Comparison of ENCODE assay signal across 9 mouse cellular contexts in genomic region chr2:31887030-31887429, GRCm38 (mm10). TPM values are rescaled to one million over a fixed set of nuclear protein-coding genes. Genes with fewer than 3 reads are reported as not detected.
DNase-seq lines count a peak whose midpoint lies in the region; ATAC-seq and TF ChIP-seq lines count a peak whose summit lies in the region.
"Had no signal": no experiment of that assay in that cellular context is flagged by ENCODE, and none has a peak within 500 bp of the region (broad histone marks: within the 10 kb centered on the region; RNA-seq: fewer than 3 reads in every experiment).

TSS of gene Lamc3 (plus strand) at chr2:31887291.

- H3K36me3 ChIP-seq in embryonic facial prominence, embryonic 11.5 days (replicated peaks; ENCODE audit: control insufficient read depth, insufficient read depth, low read depth, low read length), result no peaks in the 10 kb centered on the region
- no peaks in the 10 kb centered on the region for H3K36me3 ChIP-seq in heart, postnatal 0 days (replicated peaks; ENCODE audit: control insufficient read depth, insufficient read depth, low read length)
- H3K36me3 ChIP-seq in stomach, embryonic 15.5 days, result no peaks in the 10 kb centered on the region
- H3K36me3 ChIP-seq: G1E had no signal

- no peak within 1 kb of the TSS for H3K27ac ChIP-seq in layer of hippocampus, adult 2 months
- H3K27ac ChIP-seq in embryonic facial prominence, embryonic 11.5 days (replicated peaks; ENCODE audit: low read depth, low read length), result no peak within 1 kb of the TSS
- no peak within 1 kb of the TSS for H3K27ac ChIP-seq in heart, postnatal 0 days (ENCODE audit: low read depth)
- H3K27ac ChIP-seq in stomach, embryonic 15.5 days, result no peak within 1 kb of the TSS

- peak within 1 kb of the TSS; percentile 15; the same call in 1 of the 2 replicates for H3K9ac ChIP-seq in embryonic facial prominence, embryonic 11.5 days (replicated peaks; ENCODE audit: low read length)
- H3K9ac ChIP-seq in heart, postnatal 0 days (replicated peaks; ENCODE audit: low read depth, low read length), result no peak within 1 kb of the TSS
- H3K9ac ChIP-seq in stomach, embryonic 15.5 days, result no peak within 1 kb of the TSS

- TF ChIP-seq CTCF in layer of hippocampus, adult 2 months (conservative IDR thresholded peaks at IDR 0.05), result peak; percentile 70
- peak; percentile 61 for TF ChIP-seq CTCF in heart, postnatal 0 days (IDR thresholded peaks at IDR 0.05; ENCODE audit: low read depth)

- DNase-seq in layer of hippocampus, adult 2 months (ENCODE audit: low spot score in 2 of 2), result no peak
- no peak for DNase-seq in layer of hippocampus, adult 9-10 months (ENCODE audit: low spot score)
- DNase-seq in embryonic facial prominence, embryonic 11.5 days (ENCODE audit: low spot score), result peak; percentile 66
- DNase-seq in heart, postnatal 0 days (ENCODE audit: low spot score), result no peak
- peak; percentile 80 to 85 for DNase-seq in kidney, postnatal 25 days

- peaks cover 33% of the 10 kb centered on the region for H3K27me3 ChIP-seq in embryonic facial prominence, embryonic 11.5 days (ENCODE audit: control insufficient read depth, insufficient read depth, low read length)
- H3K27me3 ChIP-seq in heart, postnatal 0 days (ENCODE audit: control insufficient read depth, insufficient read depth, low read length), result peaks cover 86% of the 10 kb centered on the region
- peaks cover 56% of the 10 kb centered on the region for H3K27me3 ChIP-seq in stomach, embryonic 15.5 days (replicated peaks)

- H3K4me1 ChIP-seq in embryonic facial prominence, embryonic 11.5 days (ENCODE audit: control insufficient read depth, insufficient read depth, low read length), result no peaks in the 10 kb centered on the region
- H3K4me1 ChIP-seq in heart, postnatal 0 days (ENCODE audit: control insufficient read depth, insufficient read depth), result no peaks in the 10 kb centered on the region
- peaks cover 12% of the 10 kb centered on the region for H3K4me1 ChIP-seq in stomach, embryonic 15.5 days

- peak within 1 kb of the TSS; percentile 36 for H3K4me3 ChIP-seq in layer of hippocampus, adult 2 months
- H3K4me3 ChIP-seq in embryonic facial prominence, embryonic 11.5 days (ENCODE audit: low read depth, low read length), result peak within 1 kb of the TSS; percentile 7; the same call in 1 of the 2 replicates
- peak within 1 kb of the TSS; percentile 9; the same call in 1 of the 2 replicates for H3K4me3 ChIP-seq in heart, postnatal 0 days (ENCODE audit: low read depth, low read length)
- peak within 1 kb of the TSS; percentile 23 for H3K4me3 ChIP-seq in stomach, embryonic 15.5 days (replicated peaks)

- H3K9me3 ChIP-seq in embryonic facial prominence, embryonic 11.5 days (replicated peaks; ENCODE audit: control insufficient read depth, low read length), result no peaks in the 10 kb centered on the region
- no peaks in the 10 kb centered on the region for H3K9me3 ChIP-seq in heart, postnatal 0 days (replicated peaks; ENCODE audit: control insufficient read depth, low read length)
- H3K9me3 ChIP-seq in stomach, embryonic 15.5 days, result no peaks in the 10 kb centered on the region
- H3K9me3 ChIP-seq: G1E had no signal

- peak; percentile 26; the same call in 1 of the 2 replicates for ATAC-seq in embryonic facial prominence, embryonic 11.5 days (replicated peaks; ENCODE audit: insufficient number of reproducible peaks, low FRiP score, low TSS enrichment, low read depth)
- ATAC-seq in heart, postnatal 0 days (ENCODE audit: insufficient read depth, low read depth), result no peak
- ATAC-seq in megakaryocyte progenitor cell, adult 5-6 weeks (replicated peaks; ENCODE audit: poor library complexity), result peak; percentile 72
- ATAC-seq in stomach, embryonic 15.5 days (ENCODE audit: insufficient read depth, low FRiP score, low read depth), result peak; percentile 41; the same call in 1 of the 2 replicates
- no peak for ATAC-seq in monocyte, adult 5-6 weeks (replicated peaks; ENCODE audit: insufficient number of reproducible peaks, low FRiP score, low TSS enrichment, poor library complexity, severe bottlenecking)

- peak within 1 kb of the TSS; percentile 31 for H3K4me2 ChIP-seq in embryonic facial prominence, embryonic 11.5 days (ENCODE audit: low read depth, low read length)
- H3K4me2 ChIP-seq in heart, postnatal 0 days (ENCODE audit: low read depth, low read length), result 0 out of 2 replicates have a peak within 1 kb of the TSS, but pooled peaks have one; percentile 11
- H3K4me2 ChIP-seq in stomach, embryonic 15.5 days, result peak within 1 kb of the TSS; percentile 56

- TF ChIP-seq EP300 in heart, postnatal 0 days (IDR thresholded peaks at IDR 0.05; ENCODE audit: low read depth), result no peak

- 6% methylated on average over 26 of the region's 26 CpGs for WGBS in embryonic facial prominence, embryonic 11.5 days
- WGBS in heart, postnatal 0 days, result 8% methylated on average over 26 of the region's 26 CpGs
- 6% methylated on average over 26 of the region's 26 CpGs for WGBS in stomach, embryonic 15.5 days

RNA-seq across cellular contexts. Expression of gene Lamc3, which starts in this region (rescaled TPM):
- total RNA-seq in layer of hippocampus, adult 2 months (2021), result 1 to 10 TPM; 6.3 to 7.8 TPM
- 0.84 and 1.2 TPM in 2 replicates for polyA plus RNA-seq in embryonic facial prominence, embryonic 11.5 days (2014; fragmentation: Nextera tagmentation; extraction: Ambion mirVana)
- total RNA-seq in heart, postnatal 0 days (2014; rRNA removed; ENCODE audit: low replicate concordance), result 0.65 and 1.8 TPM in 2 replicates
- polyA plus RNA-seq in heart, postnatal 0 days (2015; fragmentation: Nextera tagmentation; extraction: Ambion mirVana), result 0.14 and 0.16 TPM in 2 replicates
- not detected in 2 replicates for total RNA-seq in megakaryocyte progenitor cell, adult 5-6 weeks (2015)
- not detected in 2 replicates for total RNA-seq in megakaryocyte progenitor cell, adult 5-6 weeks (2017)
- 0.64 and 0.76 TPM in 2 replicates for polyA plus RNA-seq in stomach, embryonic 15.5 days (2015; fragmentation: Nextera tagmentation; extraction: Ambion mirVana)
- total RNA-seq in monocyte, adult 5-6 weeks (2017), result not detected in 3 replicates
- total RNA-seq: G1E had no signal
- polyA plus RNA-seq: G1E had no signal

Comparison
In these comparisons a context has a peak if more than half of its experiments do, and no peak if none do; other contexts are left out.
1. Peak in ATAC-seq in megakaryocyte progenitor cell, adult 5-6 weeks; RNA of the gene not detected or under 1 TPM.
2. Peak in ATAC-seq, H3K4me3 ChIP-seq and H3K4me2 ChIP-seq in stomach, embryonic 15.5 days; RNA of the gene not detected or under 1 TPM.
3. DNase-seq: peak in embryonic facial prominence, embryonic 11.5 days (single experiment) and kidney, postnatal 25 days (2 of 2); none in layer of hippocampus, adult 2 months (0 of 2), layer of hippocampus, adult 9-10 months (single experiment) and heart, postnatal 0 days (single experiment).
4. Peak in every context shown above with its lines, with median percentiles within 50 percentile points of each other: H3K4me3 ChIP-seq and H3K4me2 ChIP-seq.